Mouse (Mus musculus): ENCODE measurements around the gene Btg1-ps2. TPM values are rescaled to one million over a fixed set of nuclear protein-coding genes. Genes with fewer than 3 reads are reported as not detected.
"Not testable (repeated sequence)": the region's sequence is repeated elsewhere in the genome, so short reads cannot be mapped to it uniquely, and the experiment has no call there.

The Btg1-ps2 gene
- not detected in 2 replicates for polyA plus RNA-seq (2015; fragmentation: Nextera tagmentation; extraction: Ambion mirVana)

- H3K9ac ChIP-seq (replicated peaks); ATAC-seq (ENCODE audit: low FRiP score); H3K4me2 ChIP-seq; H3K4me3 ChIP-seq (replicated peaks); H3K27ac ChIP-seq (replicated peaks); H3K36me3 ChIP-seq; H3K27me3 ChIP-seq (replicated peaks); H3K9me3 ChIP-seq (replicated peaks); H3K4me1 ChIP-seq: not testable (repeated sequence)
Observed at GRCm38 (mm10) chrX:38043014-38043413, at the start of gene Btg1-ps2. Gene Btg1-ps2, minus strand, starts transcription at chrX:38043114.

GRCm38 (mm10) chrX:38085041-38085440 is 42.1 kb upstream of the Btg1-ps2 start, which contains the start of gene Rhox11:
Gene Rhox11, minus strand, starts transcription at chrX:38085141.
- H3K27ac ChIP-seq (replicated peaks): no peak within 1 kb of the TSS
- no peak within 1 kb of the TSS for H3K4me2 ChIP-seq
- H3K4me3 ChIP-seq (replicated peaks): no peak within 1 kb of the TSS
- H3K4me1 ChIP-seq: no peaks in the 10 kb centered on the region
- H3K9me3 ChIP-seq (replicated peaks): no peaks in the 10 kb centered on the region
- H3K36me3 ChIP-seq: no peaks in the 10 kb centered on the region
- no peak for ATAC-seq (ENCODE audit: low FRiP score)
- H3K9ac ChIP-seq (replicated peaks): no peak within 1 kb of the TSS
- no peaks in the 10 kb centered on the region for H3K27me3 ChIP-seq (replicated peaks)
- 88% methylated on average over 9 of the region's 9 CpGs for WGBS

GRCm38 (mm10) chrX:38084226-38084625 is 41.3 kb upstream of the Btg1-ps2 start:
- no peak for ATAC-seq (ENCODE audit: low FRiP score)
- Histone ChIP-seq H3K9me3 (replicated peaks) (no peaks in the 10 kb centered on the region), H3K4me3 (replicated peaks) (no peak overlapping the region), H3K4me2 (no peak overlapping the region), H3K27ac (replicated peaks) (no peak overlapping the region), H3K9ac (replicated peaks) (no peak overlapping the region), H3K27me3 (replicated peaks) (no peaks in the 10 kb centered on the region), H3K36me3 (no peaks in the 10 kb centered on the region), H3K4me1 (no peaks in the 10 kb centered on the region)
- 24% methylated on average over 12 of the region's 12 CpGs for WGBS

- 90% methylated on average over 11 of the region's 11 CpGs for WGBS
- Histone ChIP-seq H3K9ac (replicated peaks) (no peak within 1 kb of the TSS), H3K4me1 (no peaks in the 10 kb centered on the region), H3K9me3 (replicated peaks) (no peaks in the 10 kb centered on the region), H3K27ac (replicated peaks) (no peak within 1 kb of the TSS), H3K4me3 (replicated peaks) (no peak within 1 kb of the TSS), H3K27me3 (replicated peaks) (no peaks in the 10 kb centered on the region), H3K4me2 (no peak within 1 kb of the TSS), H3K36me3 (no peaks in the 10 kb centered on the region)
- no peak for ATAC-seq (ENCODE audit: low FRiP score)
Observed at GRCm38 (mm10) chrX:38066175-38066574, 23.3 kb upstream of the Btg1-ps2 start, which contains the start of gene Rhox10. Gene Rhox10, plus strand, starts transcription at chrX:38066475.

- Histone ChIP-seq H3K9me3 (replicated peaks) (no peaks in the 10 kb centered on the region), H3K27ac (replicated peaks) (no peak overlapping the region), H3K4me3 (replicated peaks) (no peak overlapping the region), H3K36me3 (no peaks in the 10 kb centered on the region), H3K9ac (replicated peaks) (no peak overlapping the region), H3K4me1 (no peaks in the 10 kb centered on the region), H3K27me3 (replicated peaks) (no peaks in the 10 kb centered on the region), H3K4me2 (no peak overlapping the region)
- ATAC-seq (ENCODE audit: low FRiP score): no peak
- WGBS: 4% methylated on average over 1 of the region's 1 CpGs
Observed at GRCm38 (mm10) chrX:38061544-38061943, 18.6 kb upstream of the Btg1-ps2 start.

GRCm38 (mm10) chrX:38039666-38040065 is 3.2 kb downstream of the Btg1-ps2 start:
- Histone ChIP-seq H3K9me3 (replicated peaks) (no peaks in the 10 kb centered on the region), H3K4me3 (replicated peaks) (no peak overlapping the region), H3K27ac (replicated peaks) (no peak overlapping the region), H3K27me3 (replicated peaks) (no peaks in the 10 kb centered on the region), H3K4me1 (no peaks in the 10 kb centered on the region), H3K9ac (replicated peaks) (no peak overlapping the region), H3K36me3 (no peaks in the 10 kb centered on the region), H3K4me2 (no peak overlapping the region)
- ATAC-seq (ENCODE audit: low FRiP score): no peak
- 93% methylated on average over 5 of the region's 5 CpGs for WGBS

GRCm38 (mm10) chrX:38033841-38034240 is 9.1 kb downstream of the Btg1-ps2 start:
- Histone ChIP-seq H3K4me2 (no peak overlapping the region), H3K27ac (replicated peaks) (no peak overlapping the region), H3K9me3 (replicated peaks) (no peaks in the 10 kb centered on the region), H3K9ac (replicated peaks) (no peak overlapping the region), H3K27me3 (replicated peaks) (no peaks in the 10 kb centered on the region), H3K36me3 (no peaks in the 10 kb centered on the region), H3K4me1 (no peaks in the 10 kb centered on the region), H3K4me3 (replicated peaks) (no peak overlapping the region)
- ATAC-seq (ENCODE audit: low FRiP score): no peak
- 70% methylated on average over 2 of the region's 2 CpGs for WGBS

GRCm38 (mm10) chrX:38018597-38018996 is 24.3 kb downstream of the Btg1-ps2 start, which contains the start of gene Btg1-ps1:
Gene Btg1-ps1, minus strand, starts transcription at chrX:38018815.
- not testable (repeated sequence) for H3K4me1 ChIP-seq; H3K9ac ChIP-seq (replicated peaks); ATAC-seq (ENCODE audit: low FRiP score); H3K4me2 ChIP-seq; H3K27ac ChIP-seq (replicated peaks); H3K9me3 ChIP-seq (replicated peaks); H3K27me3 ChIP-seq (replicated peaks); H3K4me3 ChIP-seq (replicated peaks); H3K36me3 ChIP-seq

GRCm38 (mm10) chrX:38008756-38009155 is 34.2 kb downstream of the Btg1-ps2 start:
- H3K27me3 ChIP-seq (replicated peaks): no peaks in the 10 kb centered on the region
- no peak overlapping the region for H3K27ac ChIP-seq (replicated peaks)
- no peak overlapping the region for H3K9ac ChIP-seq (replicated peaks)
- no peak overlapping the region for H3K4me3 ChIP-seq (replicated peaks)
- ATAC-seq (ENCODE audit: low FRiP score): no peak
- H3K4me2 ChIP-seq: no peak overlapping the region
- no peaks in the 10 kb centered on the region for H3K4me1 ChIP-seq
- H3K36me3 ChIP-seq: no peaks in the 10 kb centered on the region
- no peaks in the 10 kb centered on the region for H3K9me3 ChIP-seq (replicated peaks)
- WGBS: 94% methylated on average over 2 of the region's 2 CpGs

Other genes with a start within 250 kb of the Btg1-ps2 start
- 0.35 and 0.82 TPM in 2 replicates for gene Rhox5, start 238.3 kb downstream of the Btg1-ps2 start, polyA plus RNA-seq (2015; fragmentation: Nextera tagmentation; extraction: Ambion mirVana)
- gene Rhox6, start 216.2 kb downstream of the Btg1-ps2 start, polyA plus RNA-seq (2015; fragmentation: Nextera tagmentation; extraction: Ambion mirVana): not detected in 2 replicates
- not detected in 2 replicates for gene Rhox7a, start 211.4 kb downstream of the Btg1-ps2 start, polyA plus RNA-seq (2015; fragmentation: Nextera tagmentation; extraction: Ambion mirVana)
- gene Rhox8, start 164.2 kb downstream of the Btg1-ps2 start, polyA plus RNA-seq (2015; fragmentation: Nextera tagmentation; extraction: Ambion mirVana): 0.15 TPM in 1 of 2 replicates, not detected in the other
- gene Rhox7b, start 145.9 kb downstream of the Btg1-ps2 start, polyA plus RNA-seq (2015; fragmentation: Nextera tagmentation; extraction: Ambion mirVana): not detected in 2 replicates
- gene Rhox9, start 141.3 kb downstream of the Btg1-ps2 start, polyA plus RNA-seq (2015; fragmentation: Nextera tagmentation; extraction: Ambion mirVana): not detected in 2 replicates
- gene Btg1-ps1, start 24.3 kb downstream of the Btg1-ps2 start, polyA plus RNA-seq (2015; fragmentation: Nextera tagmentation; extraction: Ambion mirVana): not detected in 2 replicates
- gene Rhox10, start 23.4 kb upstream of the Btg1-ps2 start, polyA plus RNA-seq (2015; fragmentation: Nextera tagmentation; extraction: Ambion mirVana): not detected in 2 replicates
- not detected in 2 replicates for gene Rhox11, start 42.0 kb upstream of the Btg1-ps2 start, polyA plus RNA-seq (2015; fragmentation: Nextera tagmentation; extraction: Ambion mirVana)
- gene Rhox12, start 67.8 kb upstream of the Btg1-ps2 start, polyA plus RNA-seq (2015; fragmentation: Nextera tagmentation; extraction: Ambion mirVana): not detected in 2 replicates
- not detected in 2 replicates for gene Rhox13, start 78.1 kb upstream of the Btg1-ps2 start, polyA plus RNA-seq (2015; fragmentation: Nextera tagmentation; extraction: Ambion mirVana)
- gene Zbtb33, start 146.7 kb upstream of the Btg1-ps2 start, polyA plus RNA-seq (2015; fragmentation: Nextera tagmentation; extraction: Ambion mirVana): 4.3 and 4.5 TPM in 2 replicates
- 48.0 and 48.5 TPM in 2 replicates for gene Tmem255a, start 209.3 kb upstream of the Btg1-ps2 start, polyA plus RNA-seq (2015; fragmentation: Nextera tagmentation; extraction: Ambion mirVana)